Mouse (Mus musculus) bone marrow, adult 2 months (tissue): ENCODE measurements at regions not wholly inside any gene's neighbourhood (a gene's known extent, or its start where the extent isn't known, plus 50 kb on each side); places are given as distances from the start of the nearest gene placed in this dataset.

Source experiments
- H3K27ac ChIP-seq: fragments of 200-500 bp; 2 replicates; pipeline ENCODE4 v1.5.1; 2012; ENCODE audit warnings: low read depth, mild to moderate bottlenecking, control low read depth, inconsistent platforms, low read length; ENCODE audit not compliant: control insufficient read depth, poor library complexity, insufficient read depth
- H3K4me1 ChIP-seq: fragments of 200-500 bp; 2 replicates; pipeline ENCODE4 v1.6.1; 2011; ENCODE audit warnings: low read length; ENCODE audit not compliant: control insufficient read depth, insufficient read depth
- H3K4me3 ChIP-seq: fragments of 200-500 bp; replicated peaks from 2 replicates; pipeline ENCODE3; 2011; ENCODE audit warnings: mild to moderate bottlenecking, low read depth, low read length, control low read depth; ENCODE audit not compliant: control insufficient read depth
- CTCF ChIP-seq: fragments of 200-500 bp; IDR thresholded peaks from 2 replicates; pipeline ENCODE4 v1.5.1; 2011; ENCODE audit warnings: low read length, control low read depth; ENCODE audit not compliant: control insufficient read depth, insufficient read depth
- POLR2A ChIP-seq: fragments of 200-500 bp; IDR thresholded peaks from 2 replicates; pipeline ENCODE4 v1.6.1; 2011; ENCODE audit warnings: low read depth, mild to moderate bottlenecking, control low read depth, low read length, borderline replicate concordance; ENCODE audit not compliant: control insufficient read depth
- WGBS: fragments of 180-500 bp; shearing (Covaris S2); methylation state at CpG from one replicate; pipeline ENCODE4 v1.1.7; 2018; 5-methylcytosine and 5-hydroxymethylcytosine counted together

DNA sequence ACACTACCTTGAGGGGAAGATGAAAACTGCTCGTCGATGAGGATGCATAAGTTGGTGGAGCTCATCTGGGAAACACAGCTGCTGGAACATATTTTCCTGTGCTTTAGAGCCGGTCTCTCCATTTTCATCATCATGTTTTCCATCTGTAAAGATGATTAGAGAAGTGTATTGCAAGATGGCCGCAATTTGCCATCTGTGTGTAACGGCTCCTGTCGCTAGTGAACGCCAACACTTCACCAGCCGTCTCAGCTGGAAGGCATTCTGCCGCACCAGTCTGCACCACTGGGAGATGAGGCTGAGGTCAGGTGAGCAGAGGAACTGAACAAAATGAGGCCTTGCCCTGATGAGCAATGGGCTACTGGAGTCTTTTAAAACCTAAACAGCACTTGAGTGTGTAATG lies 57.4 kb downstream of the Gm21962 start:
- Histone ChIP-seq H3K4me1 (no peaks in the 10 kb centered on the region; the same call in 1 of the 2 replicates), H3K27ac (no peak overlapping the region), H3K4me3 (no peak overlapping the region)
- WGBS, result 88% methylated on average over 9 of the region's 9 CpGs
- TF ChIP-seq CTCF (no peak), POLR2A (no peak)

DNA sequence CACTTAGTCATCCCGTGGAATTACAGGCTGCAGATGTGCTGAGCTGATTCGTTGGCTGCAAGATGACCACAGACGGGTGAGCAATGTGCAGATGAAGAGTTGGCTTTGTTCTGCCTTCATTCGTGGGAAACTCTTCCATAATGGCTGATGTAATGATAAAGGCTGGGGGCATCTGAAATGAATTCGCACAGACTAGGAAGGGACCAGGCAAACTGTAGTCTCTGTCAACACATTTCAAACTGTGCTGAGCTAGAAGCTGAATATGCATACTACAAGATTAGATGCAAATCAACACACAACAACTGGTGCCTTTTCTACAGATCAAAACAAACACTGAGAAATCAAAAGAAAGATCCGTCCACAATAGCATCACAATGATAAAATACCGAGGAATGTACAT lies 58.1 kb downstream of the Gm21962 start:
- Histone ChIP-seq H3K4me1 (no peaks in the 10 kb centered on the region; the same call in 1 of the 2 replicates), H3K4me3 (no peak overlapping the region), H3K27ac (no peak overlapping the region)
- WGBS, result 77% methylated on average over 7 of the region's 7 CpGs
- TF ChIP-seq POLR2A, result no peak
- no peak for TF ChIP-seq CTCF

- TF ChIP-seq CTCF (no peak), POLR2A (no peak)
- Histone ChIP-seq H3K27ac (no peak overlapping the region), H3K4me1 (no peaks in the 10 kb centered on the region), H3K4me3 (no peak overlapping the region)
- 79% methylated on average over 12 of the region's 12 CpGs for WGBS
Measured at GRCm38 (mm10) chr3:137737222-137737800, 66.0 kb downstream of the Gm21962 start.

DNA sequence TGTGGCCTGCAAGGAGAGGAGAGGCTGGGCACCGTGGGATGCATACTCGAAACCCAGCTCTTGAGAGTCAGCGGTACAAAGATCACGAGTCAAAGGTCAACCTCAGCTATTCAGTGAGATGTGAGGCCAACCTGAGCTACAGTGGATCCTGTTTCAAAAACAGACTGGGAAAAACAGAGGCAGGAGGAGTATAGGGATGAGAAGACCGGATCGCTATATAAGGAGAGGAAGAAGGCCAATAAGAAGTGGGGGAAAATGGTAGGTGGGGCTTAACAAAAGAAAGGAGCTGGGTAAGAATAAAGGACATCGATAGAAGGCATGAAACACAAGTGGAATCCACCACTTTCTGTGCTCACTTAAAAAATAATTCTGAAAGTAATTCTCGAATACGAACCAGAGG lies 70.2 kb downstream of the Gm21962 start:
- no peaks in the 10 kb centered on the region for H3K4me1 ChIP-seq
- TF ChIP-seq POLR2A, result no peak
- TF ChIP-seq CTCF, result no peak
- WGBS, result 85% methylated on average over 9 of the region's 9 CpGs

DNA sequence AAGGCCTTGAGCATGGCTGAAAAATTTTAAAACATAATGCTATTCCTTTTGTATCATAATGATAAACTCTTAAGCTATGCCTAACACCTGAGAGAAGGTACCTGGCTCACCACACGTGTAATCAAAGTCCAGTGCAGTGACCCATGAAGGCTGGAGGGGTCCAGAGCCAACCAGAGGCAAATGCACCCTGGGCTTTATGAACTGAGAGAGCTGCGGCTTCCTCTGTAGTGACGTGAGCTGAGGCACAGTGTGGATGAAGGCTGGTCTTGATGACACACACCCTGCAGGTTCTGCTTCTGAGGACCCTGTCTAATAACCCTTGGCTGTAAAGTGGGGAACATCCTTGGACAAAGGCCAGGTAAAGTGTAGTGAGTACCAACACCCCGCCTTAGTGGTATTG lies 70.8 kb downstream of the Gm21962 start:
- TF ChIP-seq CTCF (no peak), POLR2A (no peak)
- Histone ChIP-seq H3K27ac (no peak overlapping the region), H3K4me3 (no peak overlapping the region), H3K4me1 (no peaks in the 10 kb centered on the region)
- 78% methylated on average over 4 of the region's 4 CpGs for WGBS

More for the DNA sequence above, 70.2 kb downstream of the Gm21962 start:
- Histone ChIP-seq H3K27ac (no peak overlapping the region), H3K4me3 (no peak overlapping the region)

DNA sequence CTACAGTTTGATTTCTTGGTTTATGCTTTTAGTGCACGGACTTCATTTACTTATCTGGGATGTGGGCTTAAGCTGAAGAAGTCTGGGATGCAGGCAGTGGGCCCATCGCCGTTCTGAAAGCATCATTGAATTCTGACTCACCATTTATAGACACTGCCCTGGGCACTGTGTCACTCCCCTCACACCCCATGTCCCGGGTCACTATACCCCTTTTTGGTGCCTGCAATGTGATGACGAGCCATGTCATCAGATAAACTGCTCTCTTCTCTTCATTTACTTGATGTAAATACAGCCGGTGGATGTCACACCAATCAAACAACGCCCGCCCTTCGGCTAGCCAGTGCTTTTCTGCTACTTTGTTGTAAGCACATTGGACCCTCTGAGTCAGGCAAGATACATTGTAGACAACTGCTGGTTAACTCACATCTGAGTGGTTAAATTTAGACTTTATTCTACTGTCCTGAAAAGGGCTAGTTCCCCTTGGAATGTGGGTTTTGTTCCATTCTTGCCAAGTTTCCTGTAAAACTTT lies 80.5 kb downstream of the Gm21962 start:
- Histone ChIP-seq H3K4me3 (no peak overlapping the region), H3K4me1 (no peaks in the 10 kb centered on the region), H3K27ac (no peak overlapping the region)
- 80% methylated on average over 9 of the region's 9 CpGs for WGBS
- no peak for TF ChIP-seq CTCF
- TF ChIP-seq POLR2A, result no peak

- TF ChIP-seq CTCF (peak; percentile 70), POLR2A (no peak)
- Histone ChIP-seq H3K4me3 (no peak overlapping the region), H3K4me1 (no peaks in the 10 kb centered on the region), H3K27ac (no peak overlapping the region)
- WGBS, result 22% methylated on average over 25 of the region's 25 CpGs
Measured at GRCm38 (mm10) chr3:137752447-137753256, 81.3 kb downstream of the Gm21962 start.

GRCm38 (mm10) chr3:137753257-137753654 lies 81.9 kb downstream of the Gm21962 start:
- TF ChIP-seq POLR2A (no peak), CTCF (no peak)
- Histone ChIP-seq H3K4me3 (no peak overlapping the region), H3K4me1 (no peaks in the 10 kb centered on the region), H3K27ac (no peak overlapping the region)
- WGBS, result 45% methylated on average over 7 of the region's 7 CpGs
